Comparison of ENCODE assay signal across 13 mouse cellular contexts in genomic region chr3:137818713-137819112, GRCm38 (mm10). TPM values are rescaled to one million over a fixed set of nuclear protein-coding genes. Genes with fewer than 3 reads are reported as not detected.
DNase-seq lines count a peak whose midpoint lies in the region; ATAC-seq and TF ChIP-seq lines count a peak whose summit lies in the region.
"Had no signal": no experiment of that assay in that cellular context is flagged by ENCODE, and none has a peak within 500 bp of the region (broad histone marks: within the 10 kb centered on the region; RNA-seq: fewer than 3 reads in every experiment).

No protein-coding gene starts in this region.

- TF ChIP-seq POLR2A in brain, embryonic 14.5 days (IDR thresholded peaks at IDR 0.05; ENCODE audit: borderline replicate concordance, extremely low read depth, insufficient read depth, insufficient read length, poor library complexity, severe bottlenecking) = no peak

- DNase-seq in embryo, embryonic 10 days (ENCODE audit: low spot score) = peak; percentile 49
- DNase-seq in embryo, embryonic 9.5 days (ENCODE audit: extremely low spot score) = no peak
- peak; percentile 46 for DNase-seq in kidney, postnatal 0 days (ENCODE audit: low spot score)
- DNase-seq in kidney, adult 11 months = no peak
- DNase-seq in 416B (ENCODE audit: low read depth) = peak; percentile 15
- DNase-seq in brain, embryonic 14.5 days (ENCODE audit: low read depth) = peak; percentile 60
- no peak for DNase-seq in adrenal gland, adult 8-10 months
- no peak for DNase-seq in ovary, postnatal 10 days (ENCODE audit: low spot score)
- DNase-seq: layer of hippocampus, postnatal 36 days; thymus, adult 2 months had no signal

- no peaks in the 10 kb centered on the region for H3K9me3 ChIP-seq in kidney, postnatal 0 days (replicated peaks; ENCODE audit: low read length)
- H3K9me3 ChIP-seq: embryonic facial prominence, embryonic 12.5 days; heart, embryonic 13.5 days had no signal

- peak; percentile 56 for TF ChIP-seq CTCF in kidney, postnatal 0 days (IDR thresholded peaks at IDR 0.05; ENCODE audit: low read depth)
- 0 out of 2 replicates have a peak, but pooled peaks have one; percentile 11 for TF ChIP-seq CTCF in brain, embryonic 14.5 days (IDR thresholded peaks at IDR 0.05; ENCODE audit: borderline replicate concordance, extremely low read depth, insufficient read depth, insufficient read length)

- H3K36me3 ChIP-seq in kidney, postnatal 0 days (ENCODE audit: insufficient read depth, low read length) = no peaks in the 10 kb centered on the region
- H3K36me3 ChIP-seq: embryonic facial prominence, embryonic 12.5 days; heart, embryonic 13.5 days had no signal

- no peak overlapping the region for H3K9ac ChIP-seq in kidney, postnatal 0 days (ENCODE audit: low read depth, low read length)
- H3K9ac ChIP-seq: embryonic facial prominence, embryonic 12.5 days; heart, embryonic 13.5 days had no signal

- no peak overlapping the region for H3K27ac ChIP-seq in kidney, postnatal 0 days
- H3K27ac ChIP-seq: embryonic facial prominence, embryonic 12.5 days; heart, embryonic 13.5 days had no signal

- no peak for ATAC-seq in kidney, postnatal 0 days (replicated peaks; ENCODE audit: low FRiP score, low read depth)

- H3K4me1 ChIP-seq in kidney, postnatal 0 days (replicated peaks; ENCODE audit: insufficient read depth, low read length) = no peaks in the 10 kb centered on the region
- H3K4me1 ChIP-seq: embryonic facial prominence, embryonic 12.5 days; heart, embryonic 13.5 days had no signal

- WGBS in kidney, postnatal 0 days = 18% methylated on average over 4 of the region's 4 CpGs

- no peak overlapping the region for H3K4me3 ChIP-seq in kidney, postnatal 0 days (replicated peaks; ENCODE audit: low read depth, low read length)
- H3K4me3 ChIP-seq: embryonic facial prominence, embryonic 12.5 days; heart, embryonic 13.5 days; myocyte had no signal

- H3K4me2 ChIP-seq in kidney, postnatal 0 days (ENCODE audit: low read length) = no peak overlapping the region
- H3K4me2 ChIP-seq: embryonic facial prominence, embryonic 12.5 days; heart, embryonic 13.5 days had no signal

- H3K27me3 ChIP-seq in kidney, postnatal 0 days (ENCODE audit: insufficient read depth, low read length) = no peaks in the 10 kb centered on the region
- H3K27me3 ChIP-seq: embryonic facial prominence, embryonic 12.5 days; heart, embryonic 13.5 days had no signal

RNA-seq across cellular contexts. Expression of gene H2afz, which starts 45.6 kb away (rescaled TPM):
- polyA plus RNA-seq in kidney, postnatal 0 days (2015; fragmentation: Nextera tagmentation; extraction: Ambion mirVana) = 1,659 and 1,680 TPM in 2 replicates
- 786 and 1,264 TPM in 2 replicates for polyA plus RNA-seq in brain, embryonic 14.5 days (2012; rRNA removed)
- 100 to 1,000 TPM; 124 to 155 (median 138) TPM for total RNA-seq in adrenal gland, adult 8-10 months (2022)

RNA-seq across cellular contexts. Expression of gene Dnajb14, which starts 48.8 kb away (rescaled TPM):
- polyA plus RNA-seq in kidney, postnatal 0 days (2015; fragmentation: Nextera tagmentation; extraction: Ambion mirVana) = 11.6 and 12.1 TPM in 2 replicates
- 7.7 and 12.1 TPM in 2 replicates for polyA plus RNA-seq in brain, embryonic 14.5 days (2012; rRNA removed)
- total RNA-seq in adrenal gland, adult 8-10 months (2022) = 10 to 100 TPM; 21.1 to 29.1 (median 27.3) TPM

Comparison
In these comparisons a context has a peak if more than half of its experiments do, and no peak if none do; other contexts are left out.
1. DNase-seq: peak in embryo, embryonic 10 days (single experiment), kidney, postnatal 0 days (single experiment), 416B (single experiment) and brain, embryonic 14.5 days (single experiment); none in embryo, embryonic 9.5 days (single experiment), kidney, adult 11 months (single experiment), adrenal gland, adult 8-10 months (single experiment) and ovary, postnatal 10 days (single experiment).